Comparison of ENCODE assay signal across 23 mouse cellular contexts in the genomic region with DNA sequence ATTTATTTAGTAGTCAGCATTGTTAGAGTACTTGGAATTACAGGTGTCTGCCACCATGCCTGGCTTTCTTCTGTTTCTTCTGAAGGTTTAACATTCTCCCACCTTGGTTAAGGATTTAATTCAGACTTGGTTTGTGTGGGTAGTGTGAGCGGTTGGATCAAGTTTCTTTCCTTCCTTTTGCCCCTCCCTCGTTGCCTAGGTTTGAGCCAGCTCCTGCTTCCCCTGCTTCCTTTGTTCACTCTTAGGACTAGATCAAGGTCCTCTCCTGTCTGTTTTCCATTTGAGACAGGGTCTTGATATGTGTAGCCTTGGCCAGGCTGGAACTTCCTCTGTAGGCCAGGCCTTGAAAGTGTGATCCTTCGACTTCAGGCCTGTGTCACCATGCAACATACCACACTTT. TPM values are rescaled to one million over a fixed set of nuclear protein-coding genes. Genes with fewer than 3 reads are reported as not detected.
DNase-seq lines count a peak whose midpoint lies in the region; ATAC-seq and TF ChIP-seq lines count a peak whose summit lies in the region.
"Had no signal": no experiment of that assay in that cellular context is flagged by ENCODE, and none has a peak within 500 bp of the region (broad histone marks: within the 10 kb centered on the region; RNA-seq: fewer than 3 reads in every experiment).

No protein-coding gene starts in this region.

- no peak for TF ChIP-seq POLR2A in testis, adult 2 months (IDR thresholded peaks at IDR 0.05; ENCODE audit: control insufficient read depth, low read depth, low read length)

- no peak overlapping the region for H3K4me3 ChIP-seq in kidney, embryonic 15.5 days (replicated peaks)
- no peak overlapping the region for H3K4me3 ChIP-seq in testis, adult 2 months (ENCODE audit: control insufficient read depth, low read depth, low read length)
- no peak overlapping the region for H3K4me3 ChIP-seq in embryonic facial prominence, embryonic 10.5 days
- H3K4me3 ChIP-seq in limb, embryonic 10.5 days: no peak overlapping the region
- no peak overlapping the region for H3K4me3 ChIP-seq in liver, embryonic 11.5 days (ENCODE audit: low read depth, low read length)
- no peak overlapping the region for H3K4me3 ChIP-seq in midbrain, embryonic 14.5 days (replicated peaks; ENCODE audit: low read depth, low read length)
- H3K4me3 ChIP-seq: embryonic facial prominence, embryonic 15.5 days; gastrocnemius, adult 2 months; hindbrain, embryonic 12.5 days; hindbrain, embryonic 15.5 days had no signal

- H3K27me3 ChIP-seq in kidney, embryonic 15.5 days: no peaks in the 10 kb centered on the region
- no peaks in the 10 kb centered on the region for H3K27me3 ChIP-seq in testis, adult 2 months (ENCODE audit: control insufficient read depth, insufficient read depth, low read length)
- H3K27me3 ChIP-seq in embryonic facial prominence, embryonic 10.5 days (replicated peaks; ENCODE audit: low read depth, poor library complexity, severe bottlenecking): no peaks in the 10 kb centered on the region
- H3K27me3 ChIP-seq in limb, embryonic 10.5 days (ENCODE audit: low read depth, poor library complexity, severe bottlenecking): no peaks in the 10 kb centered on the region
- H3K27me3 ChIP-seq in liver, embryonic 11.5 days (replicated peaks; ENCODE audit: control insufficient read depth, insufficient read depth, low read length): no peaks in the 10 kb centered on the region
- no peaks in the 10 kb centered on the region for H3K27me3 ChIP-seq in midbrain, embryonic 14.5 days (ENCODE audit: control insufficient read depth, insufficient read depth, low read length)
- H3K27me3 ChIP-seq: CH12.LX; embryonic facial prominence, embryonic 15.5 days; hindbrain, embryonic 12.5 days; hindbrain, embryonic 15.5 days had no signal

- no peak for DNase-seq in kidney, postnatal 14 days
- DNase-seq in testis, postnatal 14 days (ENCODE audit: low spot score): no peak
- no peak for DNase-seq in embryonic facial prominence, embryonic 10.5 days (ENCODE audit: low spot score)
- DNase-seq in limb, embryonic 10.5 days (ENCODE audit: low spot score): no peak
- no peak for DNase-seq in liver, embryonic 11.5 days (ENCODE audit: low spot score)
- no peak for DNase-seq in midbrain, embryonic 14.5 days
- DNase-seq: B cell, adult 2 months; cerebellum, adult 11 months; cerebellum, adult 2 months; cerebellum, adult 9-11 months; cerebellum, postnatal 25 days; forebrain, postnatal 0 days; gastrocnemius, adult 2 months; gastrocnemius, postnatal 14 days; heart, adult 11 months had no signal

- no peak for TF ChIP-seq CTCF in testis, adult 2 months (IDR thresholded peaks at IDR 0.05; ENCODE audit: control insufficient read depth, insufficient read depth, insufficient replicate concordance, low read depth, low read length)

- peaks cover 10% of the 10 kb centered on the region; the same call in 1 of the 2 replicates for H3K4me1 ChIP-seq in kidney, embryonic 15.5 days
- peaks cover 5% of the 10 kb centered on the region for H3K4me1 ChIP-seq in testis, adult 2 months (ENCODE audit: control insufficient read depth, insufficient read depth, low read length)
- peaks cover 11% of the 10 kb centered on the region for H3K4me1 ChIP-seq in embryonic facial prominence, embryonic 10.5 days
- peaks cover 16% of the 10 kb centered on the region for H3K4me1 ChIP-seq in limb, embryonic 10.5 days
- no peaks in the 10 kb centered on the region for H3K4me1 ChIP-seq in liver, embryonic 11.5 days (replicated peaks; ENCODE audit: control insufficient read depth, insufficient read depth, low read length)
- H3K4me1 ChIP-seq in midbrain, embryonic 14.5 days (ENCODE audit: control insufficient read depth, insufficient read depth, low read length): no peaks in the 10 kb centered on the region
- H3K4me1 ChIP-seq: embryonic facial prominence, embryonic 15.5 days; hindbrain, embryonic 15.5 days had no signal

- H3K4me2 ChIP-seq in kidney, embryonic 15.5 days: no peak overlapping the region
- no peak overlapping the region for H3K4me2 ChIP-seq in liver, embryonic 11.5 days
- H3K4me2 ChIP-seq in midbrain, embryonic 14.5 days (ENCODE audit: low read length): no peak overlapping the region
- H3K4me2 ChIP-seq: embryonic facial prominence, embryonic 15.5 days; heart, embryonic 11.5 days; hindbrain, embryonic 12.5 days; hindbrain, embryonic 15.5 days had no signal

- no peaks in the 10 kb centered on the region for H3K9me3 ChIP-seq in kidney, embryonic 15.5 days (replicated peaks)
- peaks cover 11% of the 10 kb centered on the region; the same call in 1 of the 2 replicates for H3K9me3 ChIP-seq in embryonic facial prominence, embryonic 10.5 days
- H3K9me3 ChIP-seq in limb, embryonic 10.5 days (replicated peaks): no peaks in the 10 kb centered on the region
- no peaks in the 10 kb centered on the region for H3K9me3 ChIP-seq in liver, embryonic 11.5 days (ENCODE audit: control insufficient read depth, low read length)
- no peaks in the 10 kb centered on the region for H3K9me3 ChIP-seq in midbrain, embryonic 14.5 days (ENCODE audit: control insufficient read depth, low read length)
- H3K9me3 ChIP-seq: embryonic facial prominence, embryonic 15.5 days; hindbrain, embryonic 12.5 days; hindbrain, embryonic 15.5 days had no signal

- 39% methylated on average over 3 of the region's 3 CpGs for WGBS in kidney, embryonic 15.5 days
- whole genome bisulfite sequencing in embryonic facial prominence, embryonic 10.5 days: 50% methylated on average over 3 of the region's 3 CpGs
- WGBS in limb, embryonic 10.5 days: 68% methylated on average over 3 of the region's 3 CpGs
- WGBS in liver, embryonic 11.5 days: 60% methylated on average over 3 of the region's 3 CpGs
- WGBS in midbrain, embryonic 14.5 days: 61% methylated on average over 3 of the region's 3 CpGs

- peaks cover 22% of the 10 kb centered on the region for H3K36me3 ChIP-seq in kidney, embryonic 15.5 days
- H3K36me3 ChIP-seq in testis, adult 2 months (ENCODE audit: control insufficient read depth, insufficient read depth, low read length): no peaks in the 10 kb centered on the region
- peaks cover 12% of the 10 kb centered on the region; the same call in 1 of the 2 replicates for H3K36me3 ChIP-seq in embryonic facial prominence, embryonic 10.5 days (replicated peaks)
- 0 out of 2 replicates have a peak, but pooled peaks cover 3% of the 10 kb centered on the region for H3K36me3 ChIP-seq in limb, embryonic 10.5 days
- H3K36me3 ChIP-seq in liver, embryonic 11.5 days (ENCODE audit: control insufficient read depth, insufficient read depth, low read length): no peaks in the 10 kb centered on the region
- no peaks in the 10 kb centered on the region for H3K36me3 ChIP-seq in midbrain, embryonic 14.5 days (ENCODE audit: control insufficient read depth, insufficient read depth, low read length)
- H3K36me3 ChIP-seq: hindbrain, embryonic 12.5 days; hindbrain, embryonic 15.5 days had no signal

- peak overlapping the region; percentile 54 for H3K27ac ChIP-seq in kidney, embryonic 15.5 days
- peak overlapping the region; percentile 36; the same call in 1 of the 2 replicates for H3K27ac ChIP-seq in testis, adult 2 months (ENCODE audit: control insufficient read depth, insufficient read depth, low read depth, low read length)
- peak overlapping the region; percentile 54; the same call in 1 of the 2 replicates for H3K27ac ChIP-seq in embryonic facial prominence, embryonic 10.5 days (replicated peaks)
- H3K27ac ChIP-seq in limb, embryonic 10.5 days: peak overlapping the region; percentile 72; the same call in 1 of the 2 replicates
- no peak overlapping the region for H3K27ac ChIP-seq in liver, embryonic 11.5 days (ENCODE audit: low read depth, low read length)
- H3K27ac ChIP-seq in midbrain, embryonic 14.5 days (replicated peaks; ENCODE audit: low read depth, low read length): no peak overlapping the region
- H3K27ac ChIP-seq: embryonic facial prominence, embryonic 15.5 days; gastrocnemius, adult 2 months; hindbrain, embryonic 12.5 days; hindbrain, embryonic 15.5 days had no signal

- no peak overlapping the region for H3K9ac ChIP-seq in kidney, embryonic 15.5 days
- H3K9ac ChIP-seq in liver, embryonic 11.5 days (ENCODE audit: low read depth, low read length): no peak overlapping the region
- no peak overlapping the region for H3K9ac ChIP-seq in midbrain, embryonic 14.5 days (replicated peaks; ENCODE audit: low read length)
- H3K9ac ChIP-seq: embryonic facial prominence, embryonic 15.5 days; forebrain, postnatal 0 days; hindbrain, embryonic 12.5 days; hindbrain, embryonic 15.5 days had no signal

- no peak for ATAC-seq in kidney, embryonic 15.5 days (replicated peaks; ENCODE audit: low FRiP score)
- ATAC-seq in liver, embryonic 11.5 days (replicated peaks; ENCODE audit: low FRiP score): no peak; the same call in 1 of the 2 replicates
- no peak for ATAC-seq in midbrain, embryonic 14.5 days (ENCODE audit: low FRiP score, low TSS enrichment)
- ATAC-seq: forebrain, embryonic 14.5 days; forebrain, postnatal 0 days had no signal

RNA-seq across cellular contexts. Expression of gene Wsb2, which starts 10.8 kb away (rescaled TPM):
- polyA plus RNA-seq in kidney, embryonic 15.5 days (2015; fragmentation: Nextera tagmentation; extraction: Ambion mirVana): 67.7 and 69.5 TPM in 2 replicates
- polyA plus RNA-seq in testis, adult 2 months (2012; rRNA removed): 48.8 and 56.3 TPM in 2 replicates
- 42.0 and 47.3 TPM in 2 replicates for polyA plus RNA-seq in embryonic facial prominence, embryonic 10.5 days (2016; fragmentation: Nextera tagmentation; extraction: Ambion mirVana)
- polyA plus RNA-seq in limb, embryonic 10.5 days (2016; fragmentation: Nextera tagmentation; extraction: Ambion mirVana): 37.2 and 41.7 TPM in 2 replicates
- polyA plus RNA-seq in liver, embryonic 11.5 days (2014; fragmentation: Nextera tagmentation; extraction: Ambion mirVana): 36.3 and 45.8 TPM in 2 replicates
- 238 and 242 TPM in 2 replicates for polyA plus RNA-seq in midbrain, embryonic 14.5 days (2014; fragmentation: Nextera tagmentation; extraction: Ambion mirVana)

RNA-seq across cellular contexts. Expression of gene Vsig10, which starts 27.4 kb away (rescaled TPM):
- 14.2 and 15.9 TPM in 2 replicates for polyA plus RNA-seq in kidney, embryonic 15.5 days (2015; fragmentation: Nextera tagmentation; extraction: Ambion mirVana)
- 13.0 and 16.6 TPM in 2 replicates for polyA plus RNA-seq in testis, adult 2 months (2012; rRNA removed)
- 3.4 and 4.0 TPM in 2 replicates for polyA plus RNA-seq in embryonic facial prominence, embryonic 10.5 days (2016; fragmentation: Nextera tagmentation; extraction: Ambion mirVana)
- polyA plus RNA-seq in limb, embryonic 10.5 days (2016; fragmentation: Nextera tagmentation; extraction: Ambion mirVana): 3.1 and 4.4 TPM in 2 replicates
- polyA plus RNA-seq in liver, embryonic 11.5 days (2014; fragmentation: Nextera tagmentation; extraction: Ambion mirVana): 1.4 and 2.2 TPM in 2 replicates
- 0.24 and 1.3 TPM in 2 replicates for polyA plus RNA-seq in midbrain, embryonic 14.5 days (2014; fragmentation: Nextera tagmentation; extraction: Ambion mirVana)

RNA-seq across cellular contexts. Expression of gene Rfc5, which starts 42.6 kb away (rescaled TPM):
- 110 and 128 TPM in 2 replicates for polyA plus RNA-seq in kidney, embryonic 15.5 days (2015; fragmentation: Nextera tagmentation; extraction: Ambion mirVana)
- 3.6 and 5.7 TPM in 2 replicates for polyA plus RNA-seq in testis, adult 2 months (2012; rRNA removed)
- 135 TPM in 2 replicates for polyA plus RNA-seq in embryonic facial prominence, embryonic 10.5 days (2016; fragmentation: Nextera tagmentation; extraction: Ambion mirVana)
- polyA plus RNA-seq in limb, embryonic 10.5 days (2016; fragmentation: Nextera tagmentation; extraction: Ambion mirVana): 159 and 167 TPM in 2 replicates
- 121 and 131 TPM in 2 replicates for polyA plus RNA-seq in liver, embryonic 11.5 days (2014; fragmentation: Nextera tagmentation; extraction: Ambion mirVana)
- 23.0 and 30.7 TPM in 2 replicates for polyA plus RNA-seq in midbrain, embryonic 14.5 days (2014; fragmentation: Nextera tagmentation; extraction: Ambion mirVana)

RNA-seq across cellular contexts. Expression of gene Pebp1, which starts 58.9 kb away (rescaled TPM):
- polyA plus RNA-seq in kidney, embryonic 15.5 days (2015; fragmentation: Nextera tagmentation; extraction: Ambion mirVana): 760 and 766 TPM in 2 replicates
- 3,275 and 4,574 TPM in 2 replicates for polyA plus RNA-seq in testis, adult 2 months (2012; rRNA removed)
- polyA plus RNA-seq in embryonic facial prominence, embryonic 10.5 days (2016; fragmentation: Nextera tagmentation; extraction: Ambion mirVana): 895 and 919 TPM in 2 replicates
- polyA plus RNA-seq in limb, embryonic 10.5 days (2016; fragmentation: Nextera tagmentation; extraction: Ambion mirVana): 922 and 1,037 TPM in 2 replicates
- 572 and 580 TPM in 2 replicates for polyA plus RNA-seq in liver, embryonic 11.5 days (2014; fragmentation: Nextera tagmentation; extraction: Ambion mirVana)
- polyA plus RNA-seq in midbrain, embryonic 14.5 days (2014; fragmentation: Nextera tagmentation; extraction: Ambion mirVana): 1,041 and 1,069 TPM in 2 replicates

Comparison
In these comparisons a context has a peak if more than half of its experiments do, and no peak if none do; other contexts are left out.
1. H3K27ac ChIP-seq: peak in kidney, embryonic 15.5 days (single experiment), testis, adult 2 months (single experiment), embryonic facial prominence, embryonic 10.5 days (single experiment) and limb, embryonic 10.5 days (single experiment); none in liver, embryonic 11.5 days (single experiment) and midbrain, embryonic 14.5 days (single experiment).